Mouse (Mus musculus) adrenal gland, adult 2 months (tissue): Measurements from ENCODE around the gene Tdgf1. TPM values are rescaled to one million over a fixed set of nuclear protein-coding genes. Genes with fewer than 3 reads are reported as not detected.

Source experiments
- DNase-seq: peaks from one replicate; pipeline ENCODE4 v3.0.0; 2021
- microRNA-seq, 2 experiments: library from miRNA; unstranded; fragments of <30 nt; microRNA quantifications; one replicate each; pipeline ENCODE4 v1.2.0; 2021
- polyA plus RNA-seq: library from polyadenylated mRNA; depleted of rRNA; stranded (reverse); fragments of >200 nt; gene quantifications from 2 replicates; pipeline ENCODE4 v1.2.3, GENCODE M21; 2012; rRNA removed
- total RNA-seq, 2 experiments: library from RNA; stranded (reverse); gene quantifications; 2 replicates each; pipeline ENCODE4 v1.2.3; 2021

Tdgf1 gene
- total and polyA plus RNA-seq, 3 experiments: not detected

GRCm38 (mm10) chr9:110914631-110915236, 31.2 kb downstream of the Tdgf1 start:
- DNase-seq: no peak

GRCm38 (mm10) chr9:110909371-110909967, 36.5 kb downstream of the Tdgf1 start:
- no peak for DNase-seq

DNA sequence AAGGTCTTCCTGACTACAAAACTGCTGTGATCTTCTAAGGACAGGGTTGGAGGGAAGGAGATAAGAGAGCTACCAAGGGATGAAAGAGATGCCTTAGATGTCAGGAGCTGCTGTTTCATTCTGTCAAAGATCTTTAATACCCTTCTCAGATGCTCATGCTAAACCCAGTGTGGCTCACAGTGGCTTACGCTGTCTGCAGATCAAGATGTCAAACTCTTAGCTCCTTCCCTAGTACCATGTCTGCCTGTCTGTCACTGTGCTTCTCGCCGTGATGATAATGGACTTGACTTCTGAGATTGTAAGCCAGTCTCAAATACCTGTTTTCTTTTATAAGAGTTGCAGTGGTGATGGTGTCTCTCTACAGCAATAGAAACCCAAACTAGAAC, 37.3 kb downstream of the Tdgf1 start:
- no peak for DNase-seq

- DNase-seq: no peak
These were observed 37.9 kb downstream of the Tdgf1 start for GRCm38 (mm10) chr9:110907838-110908630.

GRCm38 (mm10) chr9:110907201-110907837, 38.6 kb downstream of the Tdgf1 start:
- no peak for DNase-seq

GRCm38 (mm10) chr9:110902271-110902670, 43.7 kb downstream of the Tdgf1 start:
- DNase-seq: no peak

DNA sequence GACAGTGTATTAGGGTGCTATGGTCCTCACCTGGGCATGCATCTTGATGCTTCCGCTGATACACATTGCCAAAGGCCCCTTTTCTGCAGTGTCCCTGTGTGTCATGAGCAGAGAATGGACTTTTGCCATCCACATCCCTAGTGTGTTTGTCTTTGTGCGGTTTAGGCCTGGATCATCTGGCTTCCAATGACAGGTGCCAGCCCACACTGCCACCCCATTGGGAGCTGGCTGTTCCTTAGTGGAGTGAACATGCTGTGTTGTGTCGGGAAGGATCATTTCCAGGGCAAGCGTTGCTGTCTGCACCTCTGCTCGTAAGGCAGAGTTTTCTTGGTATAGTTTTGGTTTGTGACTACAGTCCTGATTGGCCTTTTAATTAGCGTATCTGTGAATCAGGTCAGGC, 44.8 kb downstream of the Tdgf1 start:
- DNase-seq: no peak

DNA sequence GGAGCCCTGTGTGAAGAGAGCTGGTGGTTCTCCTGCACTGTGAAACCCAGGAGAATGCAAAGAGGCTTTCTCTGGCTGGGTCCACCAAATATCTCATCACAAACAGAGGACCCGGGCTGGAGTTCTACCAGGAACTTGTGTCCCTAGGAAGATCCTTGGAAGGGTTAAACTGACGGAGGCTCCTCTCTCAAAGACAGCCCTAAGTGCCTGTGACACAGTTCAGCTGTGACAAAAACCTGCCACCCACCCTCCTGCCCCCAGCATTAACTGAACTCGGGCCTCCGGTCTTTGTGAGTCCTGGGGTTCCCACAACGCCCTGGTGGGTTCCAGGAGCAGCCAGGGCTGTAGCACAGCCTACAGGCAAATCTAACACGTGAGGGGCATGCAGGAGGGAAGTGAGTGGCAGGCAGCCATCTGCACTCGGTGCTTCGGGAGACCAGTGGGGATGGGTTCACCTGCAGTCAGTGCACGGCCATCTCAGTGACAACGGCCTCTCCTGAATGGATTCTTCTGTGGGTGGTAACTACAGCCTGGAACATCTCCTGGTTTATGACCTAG, 46.4 kb downstream of the Tdgf1 start:
- no peak for DNase-seq

DNA sequence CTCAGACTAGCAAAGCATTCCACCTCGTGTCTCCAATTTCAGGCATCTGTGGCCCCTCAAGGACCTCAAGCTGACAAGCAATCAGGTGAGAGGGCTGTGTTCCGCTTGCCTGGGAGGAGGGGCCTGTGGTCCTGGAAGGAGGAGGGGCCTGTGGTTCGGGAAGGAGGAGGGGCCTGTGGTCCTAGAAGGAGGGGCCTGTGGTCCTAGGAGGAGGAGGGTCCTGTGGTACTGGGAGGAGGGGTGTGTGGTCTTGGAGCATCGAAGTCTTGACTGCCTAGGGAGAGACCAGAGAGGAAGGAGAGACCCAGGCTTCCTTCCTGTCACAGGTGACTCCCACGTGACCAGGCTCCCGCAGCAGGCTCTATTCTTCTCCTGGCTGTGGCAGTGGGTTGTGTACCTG, 49.4 kb downstream of the Tdgf1 start:
- no peak for DNase-seq

DNA sequence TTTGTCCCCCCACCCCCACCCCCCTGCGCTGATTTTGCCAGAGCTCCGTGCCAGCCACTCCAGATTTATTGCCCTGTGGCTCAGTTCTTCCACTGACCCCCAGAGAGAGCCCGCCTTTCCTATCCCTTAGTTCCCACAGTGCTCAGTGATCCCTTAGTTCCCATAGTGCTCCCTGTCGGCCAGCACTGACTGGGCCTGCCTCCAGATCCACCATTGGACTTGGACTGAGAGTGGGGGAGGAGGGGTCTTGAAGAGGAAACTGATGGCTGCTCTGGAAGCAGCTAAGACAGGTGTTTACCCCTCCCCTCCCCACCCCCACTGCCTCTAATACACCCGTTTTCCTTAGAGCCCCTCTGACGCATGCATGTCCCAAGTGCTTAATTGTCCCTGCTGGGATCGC, 50.0 kb downstream of the Tdgf1 start:
- DNase-seq: no peak

GRCm38 (mm10) chr9:110895507-110895906, 50.5 kb downstream of the Tdgf1 start:
- no peak for DNase-seq

GRCm38 (mm10) chr9:110893429-110893828, 52.5 kb downstream of the Tdgf1 start:
- DNase-seq: no peak

- no peak for DNase-seq
These were observed 53.4 kb downstream of the Tdgf1 start for GRCm38 (mm10) chr9:110892552-110892951.

DNA sequence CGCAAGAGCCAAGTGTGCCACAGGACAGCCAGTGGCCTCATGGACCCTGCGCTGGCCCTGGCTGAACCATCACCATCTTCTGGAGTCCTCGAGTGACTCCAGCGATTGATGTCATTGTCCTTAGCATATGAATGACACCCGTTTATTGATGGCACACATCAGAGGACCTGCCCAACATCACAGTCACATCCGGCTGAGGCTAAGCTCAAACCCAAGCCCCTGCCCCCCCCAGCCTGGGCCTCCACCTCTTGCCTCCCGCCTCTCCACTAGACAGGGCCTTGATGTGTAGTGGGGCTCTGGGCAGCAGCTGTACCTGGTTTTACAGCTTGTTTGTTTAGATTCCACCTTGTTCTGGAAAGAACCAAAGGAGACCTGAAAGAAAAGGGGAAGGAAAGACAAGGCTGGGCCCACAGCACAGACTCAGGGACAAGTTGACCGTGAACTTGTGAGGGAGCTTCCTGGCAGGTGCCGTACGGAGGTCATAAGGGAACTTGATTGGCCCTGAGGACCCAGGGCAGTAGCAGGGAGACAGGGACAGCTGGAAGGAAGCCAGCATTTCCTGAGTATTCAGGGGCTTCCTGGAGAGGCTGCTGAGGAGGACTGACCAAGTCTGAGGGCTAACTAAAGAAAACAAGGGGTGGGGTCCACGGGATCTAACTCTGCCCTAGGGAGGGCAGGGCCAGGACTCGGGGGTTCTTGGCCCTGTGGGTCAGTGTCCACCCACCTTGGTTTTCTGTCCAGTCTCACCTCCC, 54.7 kb downstream of the Tdgf1 start:
- no peak for DNase-seq

GRCm38 (mm10) chr9:110890026-110890783, 55.8 kb downstream of the Tdgf1 start:
- DNase-seq: no peak

Small RNAs within 50 kb of the gene (microRNA-seq; reads per million reads assigned to microRNA genes)
- 0 reads per million in 2 experiments for gene Gm24269

Other genes starting within 250 kb of the Tdgf1 start
- gene Myl3, start 204.3 kb downstream of the Tdgf1 start, total RNA-seq: under 1 TPM in 1 of 2 experiments, not detected in 1; 0.66 TPM
- gene Myl3, start 204.3 kb downstream of the Tdgf1 start, polyA plus RNA-seq: 0.22 TPM in 1 of 2 replicates, not detected in the other
- 10 to 100 TPM; 14.7 to 16.3 TPM for gene Pth1r, start 199.0 kb downstream of the Tdgf1 start, total RNA-seq
- gene Pth1r, start 199.0 kb downstream of the Tdgf1 start, polyA plus RNA-seq: 37.8 and 51.4 TPM in 2 replicates
- gene Prss42, start 148.0 kb downstream of the Tdgf1 start, total RNA-seq: not detected
- not detected in 2 replicates for gene Prss42, start 148.0 kb downstream of the Tdgf1 start, polyA plus RNA-seq
- not detected for gene Prss44, start 132.2 kb downstream of the Tdgf1 start, total RNA-seq
- gene Prss44, start 132.2 kb downstream of the Tdgf1 start, polyA plus RNA-seq: not detected in 2 replicates
- gene Prss43, start 119.5 kb downstream of the Tdgf1 start, total RNA-seq: not detected
- not detected in 2 replicates for gene Prss43, start 119.5 kb downstream of the Tdgf1 start, polyA plus RNA-seq
- not detected for gene Prss45, start 111.6 kb downstream of the Tdgf1 start, total RNA-seq
- not detected in 2 replicates for gene Prss45, start 111.6 kb downstream of the Tdgf1 start, polyA plus RNA-seq
- gene Prss46, start 101.7 kb downstream of the Tdgf1 start, total RNA-seq: not detected
- not detected in 2 replicates for gene Prss46, start 101.7 kb downstream of the Tdgf1 start, polyA plus RNA-seq
- not detected for gene Prss50, start 88.2 kb downstream of the Tdgf1 start, total RNA-seq
- gene Prss50, start 88.2 kb downstream of the Tdgf1 start, polyA plus RNA-seq: not detected in 2 replicates
- 10 to 100 TPM; 13.3 to 20.2 TPM for gene Als2cl, start 66.3 kb downstream of the Tdgf1 start, total RNA-seq
- 43.0 and 52.5 TPM in 2 replicates for gene Als2cl, start 66.3 kb downstream of the Tdgf1 start, polyA plus RNA-seq
- 1 to 10 TPM; 2.0 to 3.9 TPM for gene Tmie, start 66.0 kb downstream of the Tdgf1 start, total RNA-seq
- 2.2 and 4.6 TPM in 2 replicates for gene Tmie, start 66.0 kb downstream of the Tdgf1 start, polyA plus RNA-seq
- gene Fam240a, start 29.3 kb downstream of the Tdgf1 start, total RNA-seq: not detected
- not detected in 2 replicates for gene Fam240a, start 29.3 kb downstream of the Tdgf1 start, polyA plus RNA-seq
- gene Lrrc2, start 5.4 kb upstream of the Tdgf1 start, total RNA-seq: 10 to 100 TPM in 1 of 2 experiments, 1 to 10 TPM in 1; 8.0 to 18.5 TPM
- 0.34 and 0.39 TPM in 2 replicates for gene Lrrc2, start 5.4 kb upstream of the Tdgf1 start, polyA plus RNA-seq
- 1 to 10 TPM; 3.9 to 4.7 TPM for gene Rtp3, start 44.4 kb upstream of the Tdgf1 start, total RNA-seq
- gene Rtp3, start 44.4 kb upstream of the Tdgf1 start, polyA plus RNA-seq: 8.7 and 8.8 TPM in 2 replicates
- gene Ltf, start 73.1 kb upstream of the Tdgf1 start, total RNA-seq: 1 to 10 TPM in 1 of 2 experiments, under 1 TPM in 1; 0.86 to 2.1 TPM
- 0.26 TPM in 1 of 2 replicates, not detected in the other for gene Ltf, start 73.1 kb upstream of the Tdgf1 start, polyA plus RNA-seq
- 10 to 100 TPM in 1 of 2 experiments, 1 to 10 TPM in 1; 8.0 to 10.1 TPM for gene Ccrl2, start 111.4 kb upstream of the Tdgf1 start, total RNA-seq
- gene Ccrl2, start 111.4 kb upstream of the Tdgf1 start, polyA plus RNA-seq: 4.8 and 5.2 TPM in 2 replicates
- 10 to 100 TPM; 51.4 to 60.7 TPM for gene Lrrfip2, start 171.4 kb upstream of the Tdgf1 start, total RNA-seq
- 10.7 and 11.6 TPM in 2 replicates for gene Lrrfip2, start 171.4 kb upstream of the Tdgf1 start, polyA plus RNA-seq